Mouse (Mus musculus) heart, embryonic 14.5 days (tissue): Measurements from ENCODE around the gene Cd59a. TPM values are rescaled to one million over a fixed set of nuclear protein-coding genes. Genes with fewer than 3 reads are reported as not detected.
A peak's percentile ranks its signal among the peaks of the same experiment; 100 is the strongest.

Experiments used
- ATAC-seq: fragments of 200-750 bp; cut with Nextera tagmentation; 2 replicates; pipeline ENCODE4 v1.8.0; 2017; ENCODE audit warnings: low read depth, moderate TSS enrichment; ENCODE audit not compliant: insufficient number of reproducible peaks, insufficient read depth, low FRiP score
- H3K27ac ChIP-seq, 2 experiments: fragments of 200-500 bp in 1 of 2; fragments of 300-500 bp in 1 of 2; sonication (generic) in 1 of 2; replicated peaks in 1 of 2; 2 replicates each; pipeline ENCODE4 v1.5.1; 2012 to 2014; ENCODE audit warnings: low read depth in 2 of 2, low read length in 2 of 2, control low read depth in 1 of 2, mild to moderate bottlenecking in 1 of 2, mixed read lengths in 1 of 2; ENCODE audit not compliant: control insufficient read depth in 1 of 2, insufficient read depth in 1 of 2
- H3K27me3 ChIP-seq: fragments of 300-500 bp; sonication (generic); 2 replicates; pipeline ENCODE4 v1.6.1; 2014; ENCODE audit warnings: mild to moderate bottlenecking, low read length, control low read depth; ENCODE audit not compliant: control insufficient read depth, insufficient read depth
- H3K36me3 ChIP-seq: fragments of 300-500 bp; sonication (generic); 2 replicates; pipeline ENCODE4 v1.6.1; 2014; ENCODE audit warnings: mild to moderate bottlenecking, control low read depth, low read length, mixed read lengths; ENCODE audit not compliant: control insufficient read depth, insufficient read depth
- H3K4me1 ChIP-seq, 2 experiments: fragments of 200-500 bp in 1 of 2; fragments of 300-500 bp in 1 of 2; sonication (generic) in 1 of 2; 2 replicates each; pipeline ENCODE4 v1.6.1; 2012 to 2014; ENCODE audit warnings: low read length in 2 of 2, control low read depth in 1 of 2, mixed read lengths in 1 of 2; ENCODE audit not compliant: control insufficient read depth in 2 of 2, insufficient read depth in 2 of 2
- H3K4me2 ChIP-seq: fragments of 300-500 bp; sonication (generic); 2 replicates; pipeline ENCODE4 v1.6.1; 2014; ENCODE audit warnings: mild to moderate bottlenecking, low read length
- H3K4me3 ChIP-seq, 2 experiments: fragments of 200-500 bp in 1 of 2; fragments of 300-500 bp in 1 of 2; sonication (generic) in 1 of 2; 2 replicates each; pipeline ENCODE4 v1.5.1; 2012 to 2014; ENCODE audit warnings: low read length in 2 of 2, mild to moderate bottlenecking in 2 of 2, control low read depth in 1 of 2, low read depth in 1 of 2, moderate library complexity in 1 of 2; ENCODE audit not compliant: control insufficient read depth in 1 of 2, insufficient read depth in 1 of 2
- H3K9ac ChIP-seq: fragments of 300-500 bp; sonication (generic); 2 replicates; pipeline ENCODE4 v1.6.1; 2014; ENCODE audit warnings: mild to moderate bottlenecking, low read length
- H3K9me3 ChIP-seq: fragments of 300-500 bp; sonication (generic); 2 replicates; pipeline ENCODE4 v1.6.1; 2016; ENCODE audit warnings: low read length, control low read depth; ENCODE audit not compliant: control insufficient read depth
- WGBS: fragments of 180-500 bp; shearing (Covaris S2); extraction: QIAGEN DNeasy Blood & Tissue Kit; methylation state at CpG from one replicate; pipeline ENCODE4 v1.1.7; 2014; 5-methylcytosine and 5-hydroxymethylcytosine counted together
- polyA plus RNA-seq: library from polyadenylated mRNA; unstranded; fragments of >200 nt; fragmentation: Nextera tagmentation; extraction: Ambion mirVana; gene quantifications from 2 replicates; pipeline ENCODE4 v1.2.1, GENCODE M21; 2014

Cd59a gene
- polyA plus RNA-seq, 1 experiment from 2014 or later: 69.0 TPM

DNA sequence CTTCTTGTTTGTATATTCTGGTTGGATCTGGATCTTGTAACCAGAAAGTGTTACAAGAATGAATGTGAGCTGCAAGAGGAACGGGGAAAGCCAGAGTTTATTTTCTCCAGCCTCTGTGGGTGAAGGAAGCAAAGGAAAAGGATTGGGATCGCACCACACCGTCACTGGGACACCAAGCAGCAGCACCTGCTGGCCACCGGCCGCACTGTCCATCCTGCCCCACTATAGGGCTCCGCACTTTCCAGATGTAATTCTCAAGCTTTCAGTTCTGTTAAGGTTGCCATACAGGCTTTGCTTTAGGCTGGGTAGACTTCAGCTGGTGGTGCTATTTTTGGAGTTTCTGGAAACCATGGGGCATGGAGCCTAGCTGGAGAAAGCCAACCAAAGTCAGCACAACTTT, 24.7 kb downstream of the Cd59a start:
- H3K36me3 ChIP-seq: no peaks in the 10 kb centered on the region
- H3K9ac ChIP-seq: no peak overlapping the region
- no peaks in the 10 kb centered on the region for H3K9me3 ChIP-seq
- ATAC-seq: no peak
- H3K27me3 ChIP-seq: no peaks in the 10 kb centered on the region
- peak overlapping the region; percentile 7; the same call in 1 of the 2 replicates for H3K4me2 ChIP-seq
- H3K27ac ChIP-seq: peak overlapping the region; percentile 51 to 59
- H3K4me1 ChIP-seq: peaks cover 22 to 50% of the 10 kb centered on the region in 2 experiments
- H3K4me3 ChIP-seq: no peak overlapping the region
- 42% methylated on average over 6 of the region's 6 CpGs for WGBS

GRCm38 (mm10) chr2:104121681-104122504, 26.3 kb downstream of the Cd59a start:
- no peaks in the 10 kb centered on the region for H3K27me3 ChIP-seq
- 71% methylated on average over 8 of the region's 8 CpGs for WGBS
- no peak for ATAC-seq
- H3K9me3 ChIP-seq: no peaks in the 10 kb centered on the region
- peaks cover 22 to 50% of the 10 kb centered on the region in 2 experiments for H3K4me1 ChIP-seq
- peak overlapping the region; percentile 70 to 81; a peak in 2 of 4 replicates for H3K4me3 ChIP-seq
- H3K27ac ChIP-seq: peak overlapping the region; percentile 79 to 85
- H3K4me2 ChIP-seq: peak overlapping the region; percentile 83
- H3K36me3 ChIP-seq: no peaks in the 10 kb centered on the region
- 0 out of 2 replicates have a peak overlapping the region, but pooled peaks have one; percentile 40 for H3K9ac ChIP-seq

GRCm38 (mm10) chr2:104122505-104123378, 27.1 kb downstream of the Cd59a start, which contains the start of gene A930018P22Rik:
A930018P22Rik (plus strand) TSS chr2:104122769.
- WGBS: under 1% methylated on average over 73 of the region's 74 CpGs
- Histone ChIP-seq H3K4me2 (peak within 1 kb of the TSS; percentile 83), H3K27ac (peak within 1 kb of the TSS; percentile 79 to 85), H3K4me1 (peaks cover 22 to 50% of the 10 kb centered on the region in 2 experiments), H3K9me3 (no peaks in the 10 kb centered on the region), H3K27me3 (no peaks in the 10 kb centered on the region), H3K4me3 (peak within 1 kb of the TSS; percentile 70 to 81), H3K9ac (peak within 1 kb of the TSS; percentile 85), H3K36me3 (no peaks in the 10 kb centered on the region)
- ATAC-seq: peak; percentile 95

DNA sequence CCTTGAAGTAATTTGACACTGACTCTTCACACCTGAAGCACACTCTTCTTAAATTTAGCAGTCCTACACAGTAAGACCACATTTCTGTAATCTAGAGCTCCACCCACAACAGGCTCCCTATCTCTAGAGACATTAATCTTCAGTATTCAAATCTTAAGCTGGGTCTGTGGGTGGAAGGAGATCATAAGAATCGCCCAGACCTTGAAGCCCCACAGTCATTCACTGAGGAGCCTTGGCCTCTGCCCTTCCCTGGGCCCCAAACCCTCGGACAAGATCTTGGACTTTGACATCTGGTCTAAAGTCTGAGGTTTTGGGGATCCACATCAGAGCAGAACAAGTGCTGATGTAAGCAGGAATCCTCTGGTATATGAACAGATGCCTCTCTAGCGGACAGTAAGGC, 27.9 kb downstream of the Cd59a start:
- Histone ChIP-seq H3K4me2 (peak overlapping the region; percentile 83), H3K36me3 (no peaks in the 10 kb centered on the region), H3K4me1 (peaks cover 22 to 48% of the 10 kb centered on the region in 2 experiments), H3K27ac (no peak overlapping the region), H3K4me3 (peak overlapping the region in 1 of 2 experiments; percentile 70; a peak in 2 of 4 replicates), H3K9me3 (no peaks in the 10 kb centered on the region), H3K9ac (peak overlapping the region; percentile 85), H3K27me3 (no peaks in the 10 kb centered on the region)
- 54% methylated on average over 3 of the region's 3 CpGs for WGBS
- no peak for ATAC-seq

- no peaks in the 10 kb centered on the region for H3K9me3 ChIP-seq
- ATAC-seq: no peak
- 76% methylated on average over 5 of the region's 5 CpGs for WGBS
- no peak overlapping the region for H3K4me3 ChIP-seq
- H3K4me2 ChIP-seq: no peak overlapping the region
- H3K27me3 ChIP-seq: no peaks in the 10 kb centered on the region
- H3K9ac ChIP-seq: no peak overlapping the region; the same call in 1 of the 2 replicates
- H3K27ac ChIP-seq: no peak overlapping the region
- no peaks in the 10 kb centered on the region for H3K36me3 ChIP-seq
- H3K4me1 ChIP-seq: peaks cover 22 to 43% of the 10 kb centered on the region in 2 experiments
Measured at GRCm38 (mm10) chr2:104124071-104124470, 28.5 kb downstream of the Cd59a start.

- WGBS: 88% methylated on average over 13 of the region's 13 CpGs
- Histone ChIP-seq H3K9me3 (no peaks in the 10 kb centered on the region), H3K27me3 (no peaks in the 10 kb centered on the region), H3K4me1 (peaks cover 8 to 17% of the 10 kb centered on the region in 2 experiments), H3K9ac (no peak overlapping the region), H3K27ac (no peak overlapping the region), H3K36me3 (no peaks in the 10 kb centered on the region), H3K4me3 (no peak overlapping the region), H3K4me2 (no peak overlapping the region)
- no peak for ATAC-seq
Measured at GRCm38 (mm10) chr2:104128803-104129531, 33.4 kb downstream of the Cd59a start.

- 39% methylated on average over 6 of the region's 6 CpGs for WGBS
- H3K4me3 ChIP-seq: no peak overlapping the region
- no peak overlapping the region for H3K27ac ChIP-seq
- no peaks in the 10 kb centered on the region for H3K27me3 ChIP-seq
- H3K4me2 ChIP-seq: no peak overlapping the region
- H3K9ac ChIP-seq: no peak overlapping the region
- H3K4me1 ChIP-seq: peaks cover 5 to 7% of the 10 kb centered on the region in 2 experiments; a peak in 3 of 4 replicates
- no peaks in the 10 kb centered on the region for H3K9me3 ChIP-seq
- H3K36me3 ChIP-seq: no peaks in the 10 kb centered on the region
- no peak for ATAC-seq
Measured at GRCm38 (mm10) chr2:104130165-104130564, 34.6 kb downstream of the Cd59a start.
